Mouse (Mus musculus): ENCODE measurements around the gene Grid1.

GRCm38 (mm10) chr14:35538835-35539234, 718.9 kb downstream of the Grid1 start:
- TF ChIP-seq CTCF (IDR thresholded peaks at IDR 0.05; ENCODE audit: extremely low read depth, insufficient read length, insufficient replicate concordance, low read depth, low read length) (no peak), POLR2A (IDR thresholded peaks at IDR 0.05; ENCODE audit: low read depth, low read length) (no peak)
